Mouse (Mus musculus) ES-E14 (cell line): ENCODE results near the gene Anxa1.

Experiments
- CHD2 ChIP-seq: IDR thresholded peaks from 2 replicates; pipeline ENCODE4 v1.6.1; 2014; ENCODE audit warnings: mild to moderate bottlenecking, low read depth, low read length, inconsistent platforms
- HCFC1 ChIP-seq: IDR thresholded peaks from 2 replicates; pipeline ENCODE4 v1.6.1; 2012; ENCODE audit warnings: low read length, inconsistent platforms, borderline replicate concordance; ENCODE audit not compliant: insufficient read depth
- ZC3H11A ChIP-seq: IDR thresholded peaks from 2 replicates; pipeline ENCODE4 v1.6.1; 2012; ENCODE audit warnings: low read depth, mild to moderate bottlenecking, inconsistent platforms, low read length, borderline replicate concordance
- ZNF384 ChIP-seq: IDR thresholded peaks from 2 replicates; pipeline ENCODE4 v1.6.1; 2012; ENCODE audit warnings: low read depth, low read length, inconsistent platforms

DNA sequence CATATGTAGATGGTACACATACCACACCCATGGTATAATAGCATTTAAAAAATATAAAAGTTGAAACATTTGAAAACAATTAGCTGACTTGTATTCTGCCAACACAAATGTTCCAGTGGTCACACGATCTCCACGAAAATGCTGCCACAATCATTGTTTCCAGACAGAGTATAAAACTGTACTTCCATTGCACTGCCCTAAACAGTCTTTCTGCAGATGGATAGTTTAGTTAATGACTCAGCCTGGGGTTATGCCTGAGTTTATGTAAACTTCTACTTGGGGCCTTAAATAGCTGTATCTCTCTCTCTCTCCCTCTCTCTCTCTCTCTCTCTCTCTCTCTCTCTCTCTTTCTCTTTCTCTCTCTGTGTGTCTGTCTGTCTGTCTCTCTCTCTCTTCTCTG lies 24.7 kb downstream of the Anxa1 start:
- TF ChIP-seq CHD2 (no peak), HCFC1 (no peak), ZC3H11A (no peak), ZNF384 (no peak)
